Mouse (Mus musculus) megakaryocyte, embryonic 14.5 days (primary cell): ENCODE data around the gene 7530416G11Rik.

ENCODE experiments used
- FLI1 ChIP-seq: IDR thresholded peaks from 2 replicates; pipeline ENCODE4 v1.6.1; 2012; ENCODE audit warnings: low read length, inconsistent platforms, mixed read lengths
- GATA1 ChIP-seq: IDR thresholded peaks from 3 replicates; pipeline ENCODE4 v1.6.1; 2012; ENCODE audit warnings: mixed read lengths, low read length, inconsistent platforms, borderline replicate concordance

GRCm38 (mm10) chr15:85446652-85447051 lies 56.4 kb downstream of the 7530416G11Rik start:
- no peak for TF ChIP-seq GATA1
- TF ChIP-seq FLI1 = no peak
